Mouse (Mus musculus): ENCODE data around the gene Zfp988.
"Not testable (repeated sequence)": the region's sequence is repeated elsewhere in the genome, so short reads cannot be mapped to it uniquely, and the experiment has no call there.

Gene Zfp988

GRCm38 (mm10) chr4:147343042-147343908 lies 37.8 kb downstream of the Zfp988 start:
- DNase-seq = not testable (repeated sequence)

GRCm38 (mm10) chr4:147345061-147345554 lies 39.6 kb downstream of the Zfp988 start:
- not testable (repeated sequence) for DNase-seq

GRCm38 (mm10) chr4:147346361-147347035 lies 41.0 kb downstream of the Zfp988 start:
- not testable (repeated sequence) for DNase-seq

GRCm38 (mm10) chr4:147347300-147347699 lies 41.8 kb downstream of the Zfp988 start:
- DNase-seq = not testable (repeated sequence)

GRCm38 (mm10) chr4:147347880-147348279 lies 42.4 kb downstream of the Zfp988 start:
- DNase-seq = not testable (repeated sequence)

- DNase-seq = not testable (repeated sequence)
Observed at GRCm38 (mm10) chr4:147348401-147348800, 42.9 kb downstream of the Zfp988 start.

- DNase-seq = not testable (repeated sequence)
Observed at GRCm38 (mm10) chr4:147348906-147349686, 43.6 kb downstream of the Zfp988 start.

- DNase-seq = not testable (repeated sequence)
Observed at GRCm38 (mm10) chr4:147349687-147350415, 44.4 kb downstream of the Zfp988 start.

GRCm38 (mm10) chr4:147350541-147350940 lies 45.1 kb downstream of the Zfp988 start:
- not testable (repeated sequence) for DNase-seq

GRCm38 (mm10) chr4:147351376-147351980 lies 46.0 kb downstream of the Zfp988 start:
- DNase-seq = not testable (repeated sequence)

GRCm38 (mm10) chr4:147353626-147354025 lies 48.2 kb downstream of the Zfp988 start:
- DNase-seq = not testable (repeated sequence)

- not testable (repeated sequence) for DNase-seq
Observed at GRCm38 (mm10) chr4:147356042-147356441, 50.6 kb downstream of the Zfp988 start.

GRCm38 (mm10) chr4:147357195-147357594 lies 51.7 kb downstream of the Zfp988 start:
- not testable (repeated sequence) for DNase-seq

GRCm38 (mm10) chr4:147361003-147361402 lies 55.5 kb downstream of the Zfp988 start, which contains the start of gene Zfp978:
Gene Zfp978 (plus strand): TSS chr4:147361303.
- not testable (repeated sequence) for DNase-seq

- DNase-seq = not testable (repeated sequence)
Observed at GRCm38 (mm10) chr4:147361872-147362271, 56.4 kb downstream of the Zfp988 start.

- not testable (repeated sequence) for DNase-seq
Observed at GRCm38 (mm10) chr4:147369564-147369963, 64.1 kb downstream of the Zfp988 start.

GRCm38 (mm10) chr4:147383199-147383598 lies 77.7 kb downstream of the Zfp988 start:
- not testable (repeated sequence) for DNase-seq

Data from cerebellum, postnatal 25 days (tissue).